Mouse (Mus musculus) kidney, postnatal 0 days (tissue): ENCODE measurements around the gene Tmem80. TPM values are rescaled to one million over a fixed set of nuclear protein-coding genes. Genes with fewer than 3 reads are reported as not detected.

Source experiments
- ATAC-seq: fragments of 200-750 bp; cut with Nextera tagmentation; replicated peaks from 2 replicates; pipeline ENCODE4 v1.8.0; 2017; ENCODE audit warnings: low read depth, moderate number of reproducible peaks, moderate TSS enrichment, moderate library complexity; ENCODE audit not compliant: low FRiP score
- DNase-seq: peaks from one replicate; pipeline ENCODE4 v3.0.0-alpha.2; 2016; ENCODE audit warnings: low spot score
- H3K27ac ChIP-seq: fragments of 300-500 bp; sonication (generic); 2 replicates; pipeline ENCODE4 v1.5.1; 2014; ENCODE audit warnings: mild to moderate bottlenecking
- H3K27me3 ChIP-seq: fragments of 300-500 bp; sonication (generic); 2 replicates; pipeline ENCODE4 v1.6.1; 2014; ENCODE audit warnings: low read length, mixed read lengths; ENCODE audit not compliant: insufficient read depth
- H3K36me3 ChIP-seq: fragments of 300-500 bp; sonication (generic); 2 replicates; pipeline ENCODE4 v1.6.1; 2014; ENCODE audit warnings: low read length, mixed read lengths; ENCODE audit not compliant: insufficient read depth
- H3K4me1 ChIP-seq: fragments of 300-500 bp; sonication (generic); replicated peaks from 2 replicates; pipeline ENCODE4 v1.6.1; 2014; ENCODE audit warnings: antibody characterized with exemption, low read length, mixed read lengths; ENCODE audit not compliant: insufficient read depth
- H3K4me2 ChIP-seq: fragments of 300-500 bp; sonication (generic); 2 replicates; pipeline ENCODE4 v1.6.1; 2014; ENCODE audit warnings: mild to moderate bottlenecking, low read length, moderate library complexity, mixed read lengths
- H3K4me3 ChIP-seq: fragments of 300-500 bp; sonication (generic); replicated peaks from 2 replicates; pipeline ENCODE4 v1.5.1; 2014; ENCODE audit warnings: low read depth, low read length
- H3K9ac ChIP-seq: fragments of 300-500 bp; sonication (generic); 2 replicates; pipeline ENCODE4 v1.6.1; 2014; ENCODE audit warnings: low read depth, low read length
- H3K9me3 ChIP-seq: fragments of 300-500 bp; sonication (generic); replicated peaks from 2 replicates; pipeline ENCODE4 v1.6.1; 2016; ENCODE audit warnings: low read length, inconsistent platforms, mixed read lengths
- CTCF ChIP-seq: IDR thresholded peaks from 2 replicates; pipeline ENCODE4 v1.5.1; 2016; ENCODE audit warnings: antibody characterized with exemption, low read depth, mild to moderate bottlenecking, moderate library complexity
- WGBS: fragments of 180-500 bp; shearing (Covaris S2); extraction: QIAGEN DNeasy Blood & Tissue Kit; methylation state at CpG from one replicate; pipeline ENCODE4 v1.1.7; 2014; 5-methylcytosine and 5-hydroxymethylcytosine counted together
- polyA plus RNA-seq: library from polyadenylated mRNA; unstranded; fragments of >200 nt; fragmentation: Nextera tagmentation; extraction: Ambion mirVana; gene quantifications from 2 replicates; pipeline ENCODE4 v1.2.1, GENCODE M21; 2015

Tmem80 gene
- polyA plus RNA-seq, 1 experiment from 2014 or later: 45.3 TPM

GRCm38 (mm10) chr7:141299175-141299574, 28.4 kb upstream of the Tmem80 start:
- H3K9me3 ChIP-seq: no peaks in the 10 kb centered on the region
- H3K4me3 ChIP-seq: no peak overlapping the region
- H3K4me2 ChIP-seq: no peak overlapping the region
- H3K4me1 ChIP-seq: peaks cover 5% of the 10 kb centered on the region; the same call in 1 of the 2 replicates
- H3K27me3 ChIP-seq: peaks cover 6% of the 10 kb centered on the region; the same call in 1 of the 2 replicates
- WGBS: 95% methylated on average over 8 of the region's 8 CpGs
- H3K27ac ChIP-seq: no peak overlapping the region
- no peak for TF ChIP-seq CTCF
- ATAC-seq: no peak
- H3K36me3 ChIP-seq: peaks cover 27% of the 10 kb centered on the region
- no peak for DNase-seq
- H3K9ac ChIP-seq: no peak overlapping the region

- Histone ChIP-seq H3K9me3 (no peaks in the 10 kb centered on the region), H3K4me1 (no peaks in the 10 kb centered on the region), H3K27ac (no peak overlapping the region), H3K27me3 (no peaks in the 10 kb centered on the region), H3K4me3 (no peak overlapping the region), H3K4me2 (no peak overlapping the region), H3K9ac (no peak overlapping the region), H3K36me3 (peaks cover 37% of the 10 kb centered on the region)
- TF ChIP-seq CTCF: no peak
- no peak for DNase-seq
- 98% methylated on average over 9 of the region's 9 CpGs for WGBS
- no peak for ATAC-seq
Observed at GRCm38 (mm10) chr7:141301386-141301785, 26.2 kb upstream of the Tmem80 start.

- Histone ChIP-seq H3K36me3 (peaks cover 49% of the 10 kb centered on the region), H3K9me3 (no peaks in the 10 kb centered on the region), H3K4me3 (no peak overlapping the region), H3K4me2 (no peak overlapping the region), H3K27me3 (no peaks in the 10 kb centered on the region), H3K9ac (no peak overlapping the region), H3K27ac (no peak overlapping the region), H3K4me1 (no peaks in the 10 kb centered on the region)
- no peak for DNase-seq
- WGBS: 86% methylated on average over 1 of the region's 1 CpGs
- ATAC-seq: no peak
- no peak for TF ChIP-seq CTCF
Observed at GRCm38 (mm10) chr7:141302702-141303268, 24.8 kb upstream of the Tmem80 start.

GRCm38 (mm10) chr7:141304537-141304936, 23.0 kb upstream of the Tmem80 start:
- Histone ChIP-seq H3K4me3 (no peak overlapping the region), H3K4me1 (no peaks in the 10 kb centered on the region), H3K4me2 (no peak overlapping the region), H3K36me3 (peaks cover 65% of the 10 kb centered on the region), H3K27ac (no peak overlapping the region), H3K9me3 (no peaks in the 10 kb centered on the region), H3K9ac (no peak overlapping the region), H3K27me3 (no peaks in the 10 kb centered on the region)
- DNase-seq (no peak), ATAC-seq (no peak)
- TF ChIP-seq CTCF: no peak
- 83% methylated on average over 4 of the region's 4 CpGs for WGBS

GRCm38 (mm10) chr7:141314416-141314815, 13.1 kb upstream of the Tmem80 start:
- WGBS: 85% methylated on average over 2 of the region's 2 CpGs
- Histone ChIP-seq H3K4me2 (no peak overlapping the region), H3K27me3 (no peaks in the 10 kb centered on the region), H3K9ac (no peak overlapping the region), H3K36me3 (peaks cover 64% of the 10 kb centered on the region), H3K27ac (no peak overlapping the region), H3K4me1 (no peaks in the 10 kb centered on the region), H3K9me3 (no peaks in the 10 kb centered on the region), H3K4me3 (no peak overlapping the region)
- ATAC-seq (no peak), DNase-seq (no peak)
- no peak for TF ChIP-seq CTCF

GRCm38 (mm10) chr7:141315076-141315475, 12.5 kb upstream of the Tmem80 start:
- ATAC-seq: no peak
- TF ChIP-seq CTCF: no peak
- 92% methylated on average over 8 of the region's 8 CpGs for WGBS
- Histone ChIP-seq H3K27me3 (no peaks in the 10 kb centered on the region), H3K4me2 (no peak overlapping the region), H3K4me3 (no peak overlapping the region), H3K27ac (no peak overlapping the region), H3K9ac (no peak overlapping the region), H3K4me1 (no peaks in the 10 kb centered on the region), H3K9me3 (no peaks in the 10 kb centered on the region), H3K36me3 (peaks cover 61% of the 10 kb centered on the region)
- DNase-seq: no peak

GRCm38 (mm10) chr7:141315974-141316373, 11.6 kb upstream of the Tmem80 start:
- DNase-seq (peak; percentile 53), ATAC-seq (peak; percentile 59)
- Histone ChIP-seq H3K9me3 (no peaks in the 10 kb centered on the region), H3K4me1 (no peaks in the 10 kb centered on the region), H3K27ac (no peak overlapping the region), H3K36me3 (peaks cover 58% of the 10 kb centered on the region), H3K4me2 (no peak overlapping the region), H3K4me3 (no peak overlapping the region), H3K27me3 (no peaks in the 10 kb centered on the region), H3K9ac (no peak overlapping the region)
- peak; percentile 67 for TF ChIP-seq CTCF
- 75% methylated on average over 5 of the region's 5 CpGs for WGBS
